Mouse (Mus musculus) liver, embryonic 14.5 days (tissue): ENCODE data around the gene Sfrp2.

Source experiments
- CTCF ChIP-seq: IDR thresholded peaks from 2 replicates; pipeline ENCODE4 v1.5.1; 2016; ENCODE audit warnings: antibody characterized with exemption, low read depth, control low read depth
- EP300 ChIP-seq: IDR thresholded peaks from 2 replicates; pipeline ENCODE4 v1.6.1; 2016; ENCODE audit warnings: antibody characterized with exemption, low read depth

DNA sequence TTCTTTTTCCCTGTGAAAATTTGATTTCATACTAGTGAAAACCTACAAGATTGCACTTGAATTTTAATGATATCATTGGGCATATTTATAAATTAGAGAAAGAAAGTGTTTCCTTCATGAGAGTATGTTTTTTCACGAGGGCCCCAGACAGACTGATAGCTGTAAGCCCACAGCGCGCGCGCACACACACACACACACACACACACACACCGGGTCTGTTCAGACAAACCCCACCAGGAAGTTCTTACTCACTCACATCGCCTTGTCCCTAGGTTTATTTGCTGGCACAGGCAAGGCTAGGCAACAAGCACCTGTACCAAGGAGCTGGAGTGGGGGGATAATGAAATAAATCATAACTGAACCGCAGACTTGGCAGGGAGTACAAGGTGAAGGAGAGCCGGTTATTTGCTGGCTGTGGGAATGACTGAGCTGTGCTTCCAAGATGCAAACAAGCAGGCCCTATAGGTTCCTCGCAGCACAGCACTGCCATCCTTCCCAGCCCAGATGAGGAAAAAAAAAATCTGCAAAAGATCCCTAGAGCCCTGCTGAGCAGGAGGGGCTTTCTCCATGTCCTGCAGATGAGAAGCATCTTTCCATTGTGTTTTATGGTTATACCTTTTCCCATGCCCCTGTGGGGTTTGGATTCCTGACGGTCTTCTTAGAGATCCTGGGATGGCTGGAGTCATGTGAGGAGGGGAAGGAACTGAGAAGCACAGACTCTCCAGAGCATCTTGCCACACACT is 2.3 kb downstream of the Sfrp2 start:
- TF ChIP-seq CTCF (no peak), EP300 (no peak)
